Mouse (Mus musculus): ENCODE measurements around the gene Wdr11. TPM values are rescaled to one million over a fixed set of nuclear protein-coding genes. Genes with fewer than 3 reads are reported as not detected.

Gene Wdr11
- total RNA-seq (2022), result 10 to 100 TPM; 40.6 to 43.1 (median 42.7) TPM

- DNase-seq (ENCODE audit: low spot score in 2 of 2), result peak; percentile 67 to 70
Observed at GRCm38 (mm10) chr7:129591371-129592131, at the start of gene Wdr11. Gene Wdr11, plus strand, starts transcription at chr7:129591863.

GRCm38 (mm10) chr7:129567541-129567940, 24.1 kb upstream of the Wdr11 start:
- DNase-seq (ENCODE audit: low spot score in 2 of 2), result no peak

- DNase-seq (ENCODE audit: low spot score in 2 of 2), result no peak
Observed at GRCm38 (mm10) chr7:129568338-129568737, 23.3 kb upstream of the Wdr11 start.

- DNase-seq (ENCODE audit: low spot score in 2 of 2), result no peak
Observed at GRCm38 (mm10) chr7:129574471-129574870, 17.2 kb upstream of the Wdr11 start.

GRCm38 (mm10) chr7:129575110-129575784, 16.4 kb upstream of the Wdr11 start:
- DNase-seq (ENCODE audit: low spot score in 2 of 2), result no peak

- DNase-seq (ENCODE audit: low spot score in 2 of 2), result no peak
Observed at GRCm38 (mm10) chr7:129592132-129592745, 576 bp downstream of the Wdr11 start.

GRCm38 (mm10) chr7:129597186-129597585, 5.5 kb downstream of the Wdr11 start:
- no peak for DNase-seq (ENCODE audit: low spot score in 2 of 2)

GRCm38 (mm10) chr7:129606291-129606690, 14.6 kb downstream of the Wdr11 start:
- DNase-seq (ENCODE audit: low spot score in 2 of 2), result no peak

GRCm38 (mm10) chr7:129621141-129621540, 29.5 kb downstream of the Wdr11 start:
- DNase-seq (ENCODE audit: low spot score in 2 of 2), result no peak

GRCm38 (mm10) chr7:129630351-129630750, 38.7 kb downstream of the Wdr11 start:
- DNase-seq (ENCODE audit: low spot score in 2 of 2), result no peak

- peak in 1 of 2 experiments; percentile 34 for DNase-seq (ENCODE audit: low spot score in 2 of 2)
Observed at GRCm38 (mm10) chr7:129631453-129631852, 39.8 kb downstream of the Wdr11 start.

GRCm38 (mm10) chr7:129635898-129636640, 44.4 kb downstream of the Wdr11 start:
- DNase-seq (ENCODE audit: low spot score in 2 of 2), result no peak

- DNase-seq (ENCODE audit: low spot score in 2 of 2), result no peak
Observed at GRCm38 (mm10) chr7:129636992-129637391, 45.3 kb downstream of the Wdr11 start.

- no peak for DNase-seq (ENCODE audit: low spot score in 2 of 2)
Observed at GRCm38 (mm10) chr7:129637906-129638475, 46.3 kb downstream of the Wdr11 start.

- DNase-seq (ENCODE audit: low spot score in 2 of 2), result no peak
Observed at GRCm38 (mm10) chr7:129639006-129639405, 47.3 kb downstream of the Wdr11 start.

- no peak for DNase-seq (ENCODE audit: low spot score in 2 of 2)
Observed at GRCm38 (mm10) chr7:129639833-129640232, 48.2 kb downstream of the Wdr11 start.

GRCm38 (mm10) chr7:129643290-129643689, 51.6 kb downstream of the Wdr11 start:
- no peak for DNase-seq (ENCODE audit: low spot score in 2 of 2)

GRCm38 (mm10) chr7:129647798-129648197, 56.1 kb downstream of the Wdr11 start:
- DNase-seq (ENCODE audit: low spot score in 2 of 2), result no peak

- peak; percentile 66 to 90 for DNase-seq (ENCODE audit: low spot score in 2 of 2)
Observed at GRCm38 (mm10) chr7:129648938-129649337, 57.3 kb downstream of the Wdr11 start.

- DNase-seq (ENCODE audit: low spot score in 2 of 2), result no peak
Observed at GRCm38 (mm10) chr7:129650717-129651116, 59.1 kb downstream of the Wdr11 start.

GRCm38 (mm10) chr7:129651781-129652180, 60.1 kb downstream of the Wdr11 start:
- DNase-seq (ENCODE audit: low spot score in 2 of 2), result no peak
